Mouse (Mus musculus): ENCODE measurements at regions not wholly inside any gene's neighbourhood (a gene's known extent, or its start where the extent isn't known, plus 50 kb on each side); places are given as distances from the start of the nearest gene placed in this dataset.

DNA sequence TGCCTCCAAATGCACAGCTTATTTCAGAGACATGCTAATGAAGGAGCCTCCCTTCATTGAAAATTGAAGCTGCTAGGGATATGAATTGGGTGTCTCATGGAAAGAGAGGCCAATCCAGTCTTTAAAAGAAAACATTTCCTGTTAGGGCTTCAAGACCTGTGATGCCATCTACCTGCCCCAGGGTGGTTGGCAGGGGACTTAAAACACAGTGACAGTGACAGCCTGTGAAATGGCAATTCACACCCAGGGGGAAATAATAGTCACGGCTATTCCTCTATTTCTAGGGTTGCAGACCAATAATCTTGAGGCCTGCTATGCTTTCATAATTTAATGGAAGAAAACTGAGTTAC is 207.4 kb upstream of the Ccdc122 start:
- in situ Hi-C loops (cut with MboI; ENCODE audit: unreplicated experiment in 2 of 2): no loop called here

DNA sequence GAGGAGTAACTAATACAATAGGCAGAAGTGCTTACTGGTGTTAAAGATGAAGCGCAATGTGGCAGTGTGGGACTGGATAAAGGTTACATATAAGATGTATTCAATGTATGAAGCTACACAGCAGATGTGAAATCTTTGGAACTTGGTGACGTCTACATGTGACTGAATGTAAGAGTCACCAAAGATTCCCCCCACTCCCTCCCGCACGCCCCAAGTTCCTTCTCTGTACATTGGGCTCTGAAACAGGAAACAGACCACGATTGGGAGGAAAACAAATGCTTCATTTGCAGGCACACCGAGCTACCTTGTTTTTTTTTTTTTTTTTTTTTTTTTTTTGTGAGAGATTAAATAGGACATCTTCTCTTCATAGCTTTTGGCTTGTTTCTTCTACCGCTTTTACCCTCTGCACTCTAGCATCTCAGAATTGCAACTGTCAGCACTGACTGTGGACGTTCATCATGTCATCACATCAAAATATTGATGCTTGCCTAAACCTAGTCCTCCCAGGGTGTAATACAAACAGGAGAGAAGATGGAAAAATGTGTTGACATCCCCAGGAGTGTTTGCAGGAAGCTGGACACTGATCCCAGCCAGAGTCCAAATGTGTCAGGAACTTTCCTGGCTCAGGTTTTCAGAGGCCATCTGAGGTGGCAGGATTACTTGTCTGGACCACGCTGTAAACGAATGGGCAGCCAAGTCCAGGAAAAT is 208.0 kb upstream of the Ccdc122 start:
- in situ Hi-C loops (cut with MboI; ENCODE audit: unreplicated experiment in 2 of 2): no loop called here

DNA sequence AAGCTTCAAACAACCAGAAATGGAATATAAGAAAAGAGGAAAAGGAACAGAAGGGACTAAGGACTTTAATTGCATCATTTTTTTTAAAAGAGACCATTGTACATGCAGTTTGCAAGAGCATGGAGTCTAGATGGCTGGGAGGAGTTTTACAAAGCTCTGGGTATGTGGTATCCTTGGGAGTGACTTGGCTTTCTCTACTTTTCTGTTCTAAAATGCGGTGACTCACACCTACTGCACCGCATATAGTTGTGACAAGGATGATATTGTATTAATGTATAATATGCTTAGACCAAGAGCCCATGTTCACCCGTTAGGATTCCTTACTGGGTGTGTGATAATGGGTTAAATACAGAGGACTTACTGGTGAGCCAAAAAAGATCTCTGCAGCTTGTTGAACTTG is 212.5 kb upstream of the Ccdc122 start:
- in situ Hi-C loops (cut with MboI; ENCODE audit: unreplicated experiment in 2 of 2): no loop called here

DNA sequence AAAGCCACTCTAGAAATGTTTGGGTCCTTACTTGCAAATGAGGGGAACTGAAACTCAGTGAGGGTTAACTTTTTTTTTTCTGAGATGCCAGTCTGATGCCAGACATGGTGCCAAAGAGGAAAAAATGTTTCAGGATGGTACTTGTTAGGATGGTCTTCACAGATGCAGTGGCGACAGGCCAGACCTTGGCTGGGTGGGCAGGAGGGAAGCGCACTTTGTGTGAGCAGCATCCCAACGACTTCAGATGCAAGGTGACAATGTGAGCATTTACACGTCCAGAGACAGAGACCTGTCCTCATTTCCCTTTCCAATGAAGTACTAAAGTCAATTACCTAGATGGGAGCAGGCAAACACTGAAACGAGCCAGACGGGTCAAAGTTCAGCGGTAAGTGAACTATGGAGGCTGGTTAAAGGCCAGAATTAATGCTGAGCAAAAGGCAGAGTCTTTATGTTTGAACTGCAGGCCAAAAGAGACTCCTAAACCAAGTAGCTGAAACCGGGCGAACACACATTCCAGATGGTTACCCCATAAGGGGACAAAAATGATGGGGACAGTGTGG is 213.7 kb upstream of the Ccdc122 start:
- in situ Hi-C loops (cut with MboI; ENCODE audit: unreplicated experiment in 2 of 2): no loop called here

DNA sequence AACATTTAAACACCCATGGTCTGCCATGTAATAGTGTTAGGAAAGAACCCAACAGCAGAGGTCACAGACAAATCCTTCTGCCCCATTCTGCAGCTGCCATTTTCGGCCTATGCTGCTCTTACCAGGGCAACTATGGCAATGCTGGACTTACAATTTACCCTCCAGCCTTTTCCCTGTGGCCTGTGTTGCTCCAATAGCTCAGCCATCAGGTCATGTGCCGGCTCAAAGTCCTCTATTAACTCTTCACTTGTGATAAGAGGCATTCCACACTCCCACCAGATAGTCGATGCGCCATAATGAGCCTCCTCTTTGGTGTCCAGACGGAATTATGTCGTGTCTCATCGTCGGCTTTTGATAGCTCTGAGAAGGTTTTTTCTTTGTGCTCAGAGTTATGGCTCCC is 214.7 kb upstream of the Ccdc122 start:
- in situ Hi-C loops (cut with MboI; ENCODE audit: unreplicated experiment in 2 of 2): no loop called here

DNA sequence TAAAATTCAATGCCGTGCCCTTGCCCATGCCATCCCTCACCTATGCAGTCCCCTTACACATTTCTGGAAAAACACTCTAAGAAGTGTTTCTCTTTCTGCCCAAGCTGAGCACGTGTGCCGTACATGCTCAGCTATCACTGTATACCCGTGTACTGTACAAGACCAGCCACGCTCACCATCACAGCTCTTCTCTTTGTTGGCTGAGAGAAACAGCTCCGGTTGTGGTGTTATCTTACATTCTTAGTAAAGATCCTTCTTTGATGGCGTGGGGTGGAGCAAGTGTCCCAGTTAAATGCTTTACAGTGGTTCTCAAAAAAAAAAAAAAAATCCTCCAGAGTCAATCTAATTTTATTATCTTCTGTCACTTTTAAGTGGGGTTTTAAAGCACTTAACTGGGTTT is 215.1 kb upstream of the Ccdc122 start:
- in situ Hi-C loops (cut with MboI; ENCODE audit: unreplicated experiment in 2 of 2): no loop called here

DNA sequence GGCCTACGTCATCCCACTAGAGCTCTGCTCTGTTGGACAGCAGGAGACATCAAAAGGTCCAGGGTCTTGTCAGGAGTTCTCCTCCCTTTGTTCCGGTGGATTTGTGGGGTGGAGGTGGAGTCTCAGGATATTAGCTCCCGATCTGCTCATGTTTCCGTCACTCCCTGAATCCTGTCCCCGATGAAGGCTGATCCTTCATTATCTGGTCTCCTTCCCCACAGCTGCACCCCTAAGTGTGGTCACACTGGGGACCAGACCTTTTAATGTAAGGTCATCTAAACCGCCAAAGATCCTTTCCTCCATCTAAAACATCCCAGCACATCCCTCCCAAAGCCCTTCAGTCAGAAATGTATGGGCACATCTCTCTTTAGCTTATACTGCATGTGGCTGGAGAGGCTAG is 215.6 kb upstream of the Ccdc122 start:
- in situ Hi-C loops (cut with MboI; ENCODE audit: unreplicated experiment in 2 of 2): no loop called here

DNA sequence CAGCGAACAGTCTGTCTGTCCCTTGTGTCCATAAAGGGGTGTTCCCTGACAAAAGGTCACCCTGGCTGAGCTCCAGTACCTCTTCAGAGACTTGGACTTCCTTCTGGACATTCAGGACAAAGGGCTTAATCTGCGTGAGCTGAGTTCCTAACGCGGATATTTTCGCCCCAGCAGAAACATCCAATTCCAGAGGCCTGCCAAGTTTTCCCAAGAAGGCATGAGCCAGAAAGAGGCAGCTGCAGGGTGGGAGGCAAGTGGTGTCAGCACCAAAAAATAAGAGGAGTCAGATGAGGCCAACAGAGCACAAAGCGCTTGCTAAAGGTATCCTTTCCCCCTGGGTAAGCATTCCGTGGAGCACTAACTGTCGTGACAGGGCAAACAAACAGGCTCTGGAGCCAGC is 216.9 kb upstream of the Ccdc122 start:
- in situ Hi-C loops (cut with MboI; ENCODE audit: unreplicated experiment in 2 of 2): no loop called here

DNA sequence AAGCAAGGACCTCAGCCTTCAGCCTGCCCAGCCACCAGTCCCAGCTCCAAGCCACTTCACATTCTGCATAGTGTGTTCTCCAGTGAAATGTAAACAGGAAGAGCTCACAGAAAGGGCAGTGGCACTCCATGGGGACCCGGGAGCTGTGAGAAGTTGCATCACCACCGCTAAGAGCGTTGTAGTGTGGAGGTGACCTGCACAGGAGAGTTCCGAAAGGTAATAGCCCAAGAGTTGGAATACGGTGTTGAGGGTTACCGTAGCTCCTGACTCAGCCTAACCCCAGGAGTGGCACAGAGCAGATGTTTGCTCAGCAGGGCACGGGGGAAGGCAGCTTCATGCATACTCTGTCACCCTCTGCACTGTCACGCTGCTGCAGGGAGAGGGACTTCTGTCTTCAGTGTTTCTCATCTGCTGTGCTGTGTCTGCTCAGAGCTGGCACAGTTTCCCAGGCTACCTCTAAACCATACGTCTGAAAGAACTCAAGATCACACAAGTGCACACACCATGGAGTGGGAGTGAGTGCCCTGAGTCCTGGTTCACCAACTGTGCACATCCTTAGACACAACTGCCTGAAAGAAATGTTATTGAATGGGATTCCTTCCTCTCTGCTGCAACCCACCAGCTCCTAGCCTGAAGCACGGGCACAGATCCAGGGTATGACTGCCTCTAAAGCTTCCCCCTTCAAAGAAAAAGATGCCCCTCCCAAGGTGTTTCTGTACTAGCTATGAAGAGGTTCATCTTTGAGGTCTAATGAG is 218.1 kb upstream of the Ccdc122 start:
- in situ Hi-C loops (cut with MboI; ENCODE audit: unreplicated experiment in 2 of 2): no loop called here

DNA sequence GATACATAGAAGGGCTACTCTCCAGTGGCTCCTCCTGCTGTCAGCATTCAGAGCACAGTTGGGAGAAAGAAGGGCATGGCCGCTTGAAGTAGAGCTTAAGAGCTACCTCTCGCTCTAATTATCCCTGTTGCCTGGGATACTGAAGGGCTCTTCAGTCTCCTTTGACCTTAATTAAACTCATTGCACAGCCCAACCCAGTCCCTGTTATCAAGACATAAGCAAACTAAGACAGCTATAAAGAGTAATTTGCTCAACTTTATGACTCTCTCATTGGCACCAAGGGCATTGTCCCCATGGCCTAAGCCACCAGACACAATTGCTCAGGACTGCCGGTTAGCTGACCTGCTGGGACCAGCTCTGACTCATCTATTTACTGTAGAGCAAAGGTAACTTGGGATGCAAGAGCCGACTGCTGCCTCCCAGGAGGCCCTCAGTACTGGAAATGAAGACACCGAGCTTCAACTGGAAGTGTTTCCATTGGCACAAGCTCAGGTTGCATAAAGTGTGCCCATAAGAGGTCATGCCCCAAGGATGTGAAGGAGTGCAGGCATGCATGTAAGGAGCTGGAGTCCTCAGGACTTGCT is 219.3 kb upstream of the Ccdc122 start:
- in situ Hi-C loops (cut with MboI; ENCODE audit: unreplicated experiment in 2 of 2): no loop called here

DNA sequence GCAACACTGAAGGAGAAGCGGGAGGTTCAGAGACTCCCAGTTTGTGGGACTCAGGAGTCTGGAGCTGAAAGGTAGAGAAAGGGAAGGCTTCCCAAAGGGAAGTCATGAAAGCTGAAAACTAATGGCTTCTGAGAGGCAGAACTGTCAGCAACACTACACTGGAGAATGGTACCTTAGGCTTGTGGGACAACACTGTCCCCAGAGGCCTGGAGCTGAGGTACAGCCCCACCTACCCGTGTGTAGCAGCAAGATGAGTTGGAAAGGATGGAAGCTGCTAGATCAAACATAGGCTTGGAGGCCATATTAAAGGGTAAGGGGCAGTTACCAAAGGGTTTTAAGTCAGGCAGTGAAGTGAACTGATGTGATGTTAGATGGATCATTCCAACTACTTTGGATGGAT is 219.9 kb upstream of the Ccdc122 start:
- in situ Hi-C loops (cut with MboI; ENCODE audit: unreplicated experiment in 2 of 2): no loop called here

DNA sequence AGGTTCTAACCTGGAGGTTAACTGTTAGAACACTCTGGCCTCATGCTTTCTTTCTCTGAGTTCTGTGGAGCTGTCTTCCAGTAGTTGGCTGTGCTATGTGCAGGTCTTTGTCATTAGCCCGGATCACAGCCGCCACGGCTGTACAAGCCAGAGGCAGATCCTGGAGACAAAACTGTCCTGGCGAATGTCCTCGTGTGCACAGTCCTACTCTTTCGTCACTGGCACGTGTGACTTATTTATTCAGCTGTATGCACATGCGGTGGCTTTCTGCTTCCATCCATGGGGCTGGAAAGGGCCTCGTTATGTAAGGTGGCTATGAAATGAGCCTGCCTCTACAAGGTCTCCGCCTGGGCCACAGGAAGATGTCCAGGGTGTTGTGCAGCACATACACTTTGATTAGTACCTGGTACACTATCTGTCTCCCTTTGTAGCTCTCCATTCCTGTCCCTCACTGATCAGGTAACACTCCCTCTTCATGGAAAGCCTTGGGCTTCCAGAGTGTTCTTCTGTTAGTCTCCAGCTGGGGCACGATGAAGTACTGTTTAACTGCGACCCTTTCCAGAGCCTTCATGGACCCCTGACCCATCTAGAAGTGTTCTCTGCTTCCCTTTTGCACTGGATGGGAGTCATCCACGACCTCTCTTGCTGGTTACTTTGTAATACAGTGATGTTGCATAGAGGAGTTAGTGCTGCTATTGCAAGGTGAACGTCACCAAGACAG is 224.3 kb upstream of the Ccdc122 start:
- in situ Hi-C loops (cut with MboI; ENCODE audit: unreplicated experiment in 2 of 2): no loop called here

DNA sequence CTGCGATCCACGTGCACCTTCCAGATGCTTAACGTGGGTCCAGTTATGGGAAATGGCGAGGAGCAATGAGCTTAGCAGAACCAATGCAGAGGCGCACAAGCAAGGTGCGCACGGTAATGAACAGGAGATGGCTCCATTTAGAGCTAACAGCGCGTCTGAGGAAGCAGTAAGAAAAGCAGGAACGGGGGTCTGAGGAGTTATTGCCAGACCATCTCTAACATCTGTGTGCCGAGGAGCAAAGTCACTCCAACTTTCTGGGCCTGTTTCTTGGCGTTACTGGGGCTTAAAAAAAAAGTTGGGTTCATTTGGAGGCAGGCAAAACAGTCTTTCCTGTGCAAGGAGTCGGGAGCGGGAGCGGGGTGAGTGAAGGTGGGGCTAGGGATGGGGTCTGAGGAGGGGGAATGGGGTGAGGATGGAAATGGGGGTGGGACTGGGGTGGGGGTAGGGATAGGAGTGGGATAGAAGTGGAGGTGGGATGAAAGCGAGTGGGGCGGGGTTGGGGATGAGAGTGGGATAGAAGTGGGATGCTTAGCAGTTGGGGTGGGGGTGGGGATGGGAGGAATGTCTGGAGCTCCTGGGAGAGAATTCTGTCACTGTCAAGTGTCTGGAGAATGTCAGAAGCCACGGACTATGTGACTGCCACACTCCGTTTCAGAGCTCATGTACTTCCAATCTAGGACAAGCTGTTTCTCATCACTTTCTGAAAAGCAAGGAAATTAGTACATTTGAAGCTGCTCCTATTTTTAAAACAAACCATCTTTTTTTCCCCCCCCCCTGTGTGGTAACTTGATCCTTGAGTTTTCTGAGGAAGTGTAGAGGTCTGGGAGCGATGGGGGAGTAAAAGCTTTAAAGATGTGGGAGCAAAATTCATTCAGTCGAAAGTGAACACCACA is 225.6 kb upstream of the Ccdc122 start:
- in situ Hi-C loops (cut with MboI; ENCODE audit: unreplicated experiment in 2 of 2): no loop called here

DNA sequence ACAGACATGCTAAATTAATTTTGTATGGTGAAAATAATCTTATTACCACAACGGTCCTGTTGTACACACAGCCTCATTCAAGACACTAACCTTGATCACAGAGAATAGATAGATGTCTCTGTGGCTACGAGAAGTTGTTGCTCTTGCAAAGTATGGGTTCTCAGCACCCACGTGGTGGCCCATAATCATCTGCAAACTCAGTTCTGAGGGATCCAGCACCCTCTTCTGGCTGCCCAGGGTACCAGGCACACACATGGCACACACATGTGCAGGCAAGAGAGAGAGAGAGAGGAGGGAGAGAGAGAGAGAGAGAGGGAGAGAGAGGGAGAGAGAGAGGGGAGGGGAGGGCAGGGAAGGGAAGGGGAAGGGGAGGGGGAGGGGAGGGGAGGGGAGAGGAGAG is 226.5 kb upstream of the Ccdc122 start:
- in situ Hi-C loops (cut with MboI; ENCODE audit: unreplicated experiment in 2 of 2): no loop called here

DNA sequence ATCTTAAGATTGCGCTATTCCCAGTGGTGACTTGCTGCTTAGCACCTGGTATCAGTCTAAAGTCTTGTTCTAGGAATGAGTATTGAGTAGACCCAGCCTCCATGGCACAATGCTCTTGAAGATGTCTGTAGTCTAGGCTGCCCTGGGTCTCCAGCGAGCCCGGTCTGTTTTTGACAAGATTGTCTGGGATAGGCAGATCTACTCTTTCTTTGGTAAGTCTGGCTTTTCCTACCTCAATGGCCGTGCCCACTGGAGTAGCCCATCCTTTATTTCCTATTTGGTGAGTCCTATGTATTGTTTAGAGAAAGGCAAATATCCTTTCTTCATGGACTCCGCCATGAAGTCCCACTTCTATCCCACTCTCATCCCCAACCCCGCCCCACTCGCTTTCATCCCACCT is 227.2 kb upstream of the Ccdc122 start:
- in situ Hi-C loops (cut with MboI; ENCODE audit: unreplicated experiment in 2 of 2): no loop called here

DNA sequence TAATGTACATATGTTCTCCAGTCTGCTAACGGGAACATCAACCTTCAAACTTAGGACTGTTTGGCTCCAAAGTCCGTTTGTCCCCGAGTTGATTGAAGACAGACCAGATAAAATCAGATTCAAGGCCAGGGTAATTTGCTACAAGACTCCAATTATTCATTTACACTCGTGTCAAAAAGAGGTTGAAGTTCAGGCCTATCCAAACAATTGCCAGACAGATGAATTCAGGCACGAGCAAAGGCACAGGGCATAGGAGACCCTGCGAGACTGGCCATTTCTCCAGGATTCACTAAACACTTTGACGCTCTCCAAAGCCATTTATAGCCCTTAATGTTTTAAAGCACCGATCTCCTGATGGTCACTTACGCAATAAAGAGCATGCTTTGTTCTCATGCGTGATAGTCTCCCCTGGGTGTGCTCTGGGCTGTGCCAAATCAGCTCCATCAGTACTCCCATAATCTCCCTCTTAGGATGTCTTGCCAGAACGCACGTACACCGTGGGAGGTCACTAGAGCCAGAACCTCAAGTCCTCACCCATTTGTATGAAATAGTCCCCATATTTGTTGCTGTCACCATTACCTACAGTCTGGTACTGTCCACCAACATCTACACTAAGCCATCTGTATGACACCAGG is 231.3 kb upstream of the Ccdc122 start:
- in situ Hi-C loops (cut with MboI; ENCODE audit: unreplicated experiment in 2 of 2): no loop called here

DNA sequence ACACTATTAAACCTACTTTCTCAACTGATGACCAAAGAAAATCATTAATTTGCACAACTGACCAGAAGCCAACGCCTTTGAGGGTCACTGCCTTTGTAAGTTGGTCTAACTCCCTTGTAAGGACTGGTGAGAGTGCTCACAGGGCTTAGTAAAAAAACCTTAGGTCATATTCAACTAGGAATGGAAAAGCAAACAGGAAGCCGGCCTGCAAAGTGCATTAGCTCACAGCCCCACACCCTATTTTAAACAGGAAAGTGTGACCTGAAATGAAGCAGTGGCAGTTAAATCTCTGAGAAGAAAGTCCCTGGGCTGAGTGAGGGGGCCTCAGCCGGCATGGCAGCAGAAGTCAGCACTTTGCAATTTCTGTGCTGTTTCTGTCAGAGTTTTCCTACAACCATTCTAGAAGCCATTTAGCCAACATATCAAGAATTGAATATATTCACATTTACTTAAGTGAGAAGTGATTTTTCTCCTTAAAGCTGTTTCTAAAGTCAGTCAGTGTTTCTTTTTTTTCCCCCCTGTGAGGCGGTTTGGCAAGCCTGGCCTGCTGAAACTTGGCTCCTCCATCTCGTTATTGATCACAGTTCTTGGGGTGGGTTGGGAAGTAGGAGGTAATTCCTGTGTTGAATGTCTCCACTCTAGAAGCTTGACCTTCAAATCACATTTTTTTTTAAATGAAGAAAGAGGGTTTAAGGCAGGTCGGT is 232.0 kb upstream of the Ccdc122 start:
- in situ Hi-C loops (cut with MboI; ENCODE audit: unreplicated experiment in 2 of 2): no loop called here

DNA sequence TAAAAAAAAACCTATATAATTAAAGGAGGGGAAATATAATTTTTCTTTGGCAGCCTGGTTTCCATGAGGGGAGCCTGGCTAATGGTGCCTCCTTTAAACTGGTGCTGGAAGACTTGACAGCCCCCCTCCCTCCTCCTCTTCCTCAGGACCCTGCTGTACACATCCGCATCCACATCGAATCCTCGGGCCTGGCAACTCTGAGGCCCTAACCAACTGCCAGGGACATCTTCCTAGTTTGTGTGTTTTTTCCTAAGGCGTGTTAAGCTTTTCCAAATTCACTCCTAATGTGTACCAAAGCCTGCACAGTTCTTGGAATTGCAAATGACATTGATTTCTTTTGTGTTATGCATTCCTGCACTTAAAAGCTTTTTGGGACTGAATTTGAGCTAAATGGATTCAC is 236.4 kb upstream of the Ccdc122 start:
- in situ Hi-C loops (cut with MboI; ENCODE audit: unreplicated experiment in 2 of 2): no loop called here

DNA sequence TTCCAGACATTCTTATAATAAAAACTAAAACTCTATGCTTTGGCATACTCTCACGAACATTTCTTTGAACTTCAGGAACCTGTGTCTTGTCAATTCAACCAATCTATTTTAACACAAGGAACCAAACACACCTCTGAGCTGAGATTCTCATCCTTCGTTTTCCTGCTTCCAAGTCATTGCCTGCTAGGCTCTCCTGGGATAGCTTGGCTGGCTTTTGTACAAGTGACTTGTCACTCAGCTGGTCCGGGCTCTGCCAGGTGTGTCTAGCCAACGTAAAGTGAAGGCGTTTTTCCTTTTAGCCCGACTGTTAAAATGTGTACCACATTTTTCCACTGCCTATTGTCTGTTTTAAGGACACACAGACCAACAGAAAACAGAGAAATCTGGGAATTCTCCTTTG is 236.8 kb upstream of the Ccdc122 start:
- in situ Hi-C loops (cut with MboI; ENCODE audit: unreplicated experiment in 2 of 2): no loop called here

Measured in v-Abl transformed pro-B cells (cell line).